18 mouse cellular contexts compared by ENCODE assay signal in genomic region chr15:49560401-49560800, GRCm38 (mm10).
"Had no signal": no experiment of that assay in that cellular context is flagged by ENCODE, and none has a peak within 500 bp of the region (broad histone marks: within the 10 kb centered on the region; RNA-seq: fewer than 3 reads in every experiment).

No protein-coding gene starts in this region.

- H3K27me3 ChIP-seq: intestine, embryonic 15.5 days; kidney, embryonic 15.5 days; liver, embryonic 13.5 days; midbrain, embryonic 12.5 days; midbrain, embryonic 15.5 days had no signal

- H3K9me3 ChIP-seq: intestine, embryonic 15.5 days; kidney, embryonic 15.5 days; liver, embryonic 13.5 days; midbrain, embryonic 12.5 days; midbrain, embryonic 15.5 days had no signal

- H3K36me3 ChIP-seq: intestine, embryonic 15.5 days; kidney, embryonic 15.5 days; liver, embryonic 13.5 days; midbrain, embryonic 12.5 days; midbrain, embryonic 15.5 days had no signal

- H3K4me1 ChIP-seq: intestine, embryonic 15.5 days; kidney, embryonic 15.5 days; liver, embryonic 13.5 days; midbrain, embryonic 12.5 days; midbrain, embryonic 15.5 days had no signal

- ATAC-seq: intestine, embryonic 15.5 days; lung, postnatal 0 days; midbrain, embryonic 15.5 days had no signal

- H3K4me3 ChIP-seq: intestine, embryonic 15.5 days; kidney, embryonic 15.5 days; left cerebral cortex, adult 2 months; liver, embryonic 13.5 days; midbrain, embryonic 12.5 days; midbrain, embryonic 15.5 days had no signal

- DNase-seq: kidney, adult 11 months; kidney, adult 8-10 months; kidney, postnatal 10 days; kidney, postnatal 36 days; layer of hippocampus, postnatal 36 days; liver, embryonic 13.5 days; lung, adult 2 months; right cerebral cortex, adult 18-20 months; right cerebral cortex, postnatal 14 days; right cerebral cortex, postnatal 4 days; thymus, postnatal 25 days had no signal

- H3K27ac ChIP-seq: intestine, embryonic 15.5 days; kidney, embryonic 15.5 days; left cerebral cortex, adult 2 months; liver, embryonic 13.5 days; midbrain, embryonic 12.5 days; midbrain, embryonic 15.5 days; stomach, postnatal 0 days had no signal

- H3K9ac ChIP-seq: intestine, embryonic 15.5 days; kidney, embryonic 15.5 days; liver, embryonic 13.5 days; midbrain, embryonic 12.5 days; midbrain, embryonic 15.5 days had no signal

- H3K4me2 ChIP-seq: intestine, embryonic 15.5 days; kidney, embryonic 15.5 days; liver, embryonic 13.5 days; midbrain, embryonic 12.5 days; midbrain, embryonic 15.5 days had no signal
